Mouse (Mus musculus) lung, postnatal 0 days (tissue): ENCODE measurements around the gene Hcn4. TPM values are rescaled to one million over a fixed set of nuclear protein-coding genes. Genes with fewer than 3 reads are reported as not detected.

Experiments
- ATAC-seq: fragments of 200-750 bp; cut with Nextera tagmentation; 2 replicates; pipeline ENCODE4 v1.8.0; 2017; ENCODE audit warnings: moderate library complexity
- DNase-seq: peaks from one replicate; pipeline ENCODE4 v3.0.0-alpha.2; 2016; ENCODE audit warnings: low spot score
- H3K27ac ChIP-seq: fragments of 300-500 bp; sonication (generic); 2 replicates; pipeline ENCODE4 v1.5.1; 2014; ENCODE audit warnings: antibody characterized with exemption, mild to moderate bottlenecking, low read length, mixed read lengths
- H3K27me3 ChIP-seq: fragments of 300-500 bp; sonication (generic); replicated peaks from 2 replicates; pipeline ENCODE4 v1.6.1; 2014; ENCODE audit warnings: low read length, mixed read lengths; ENCODE audit not compliant: insufficient read depth
- H3K36me3 ChIP-seq: fragments of 300-500 bp; sonication (generic); 2 replicates; pipeline ENCODE4 v1.6.1; 2014; ENCODE audit warnings: low read length, mixed read lengths; ENCODE audit not compliant: insufficient read depth
- H3K4me1 ChIP-seq: fragments of 300-500 bp; sonication (generic); 2 replicates; pipeline ENCODE4 v1.6.1; 2014; ENCODE audit warnings: antibody characterized with exemption, low read depth, low read length, mixed read lengths; ENCODE audit not compliant: insufficient read depth
- H3K4me2 ChIP-seq: fragments of 300-500 bp; sonication (generic); replicated peaks from 2 replicates; pipeline ENCODE4 v1.6.1; 2014; ENCODE audit warnings: low read depth, mild to moderate bottlenecking, low read length, moderate library complexity, mixed read lengths
- H3K4me3 ChIP-seq: fragments of 300-500 bp; sonication (generic); 2 replicates; pipeline ENCODE4 v1.5.1; 2014; ENCODE audit warnings: low read depth, low read length
- H3K9ac ChIP-seq: fragments of 300-500 bp; sonication (generic); replicated peaks from 2 replicates; pipeline ENCODE4 v1.6.1; 2014; ENCODE audit warnings: low read depth, mild to moderate bottlenecking
- H3K9me3 ChIP-seq: fragments of 300-500 bp; sonication (generic); 2 replicates; pipeline ENCODE4 v1.6.1; 2016; ENCODE audit warnings: low read length, mixed read lengths
- CTCF ChIP-seq: IDR thresholded peaks from 2 replicates; pipeline ENCODE4 v1.5.1; 2016; ENCODE audit warnings: antibody characterized with exemption, mild to moderate bottlenecking
- EP300 ChIP-seq: IDR thresholded peaks from 2 replicates; pipeline ENCODE4 v1.6.1; 2016; ENCODE audit warnings: antibody characterized with exemption, mild to moderate bottlenecking, control low read depth
- WGBS: fragments of 180-500 bp; shearing (Covaris S2); extraction: QIAGEN DNeasy Blood & Tissue Kit; methylation state at CpG from one replicate; pipeline ENCODE4 v1.1.7; 2014; 5-methylcytosine and 5-hydroxymethylcytosine counted together
- polyA plus RNA-seq: library from polyadenylated mRNA; unstranded; fragments of >200 nt; fragmentation: Nextera tagmentation; extraction: Ambion mirVana; gene quantifications from 2 replicates; pipeline ENCODE4 v1.2.1, GENCODE M21; 2015

The Hcn4 gene
- polyA plus RNA-seq, 1 experiment from 2014 or later: 0.06 TPM

- no peak for ATAC-seq
Observed at GRCm38 (mm10) chr9:58899602-58900001, 76.4 kb downstream of the Hcn4 start.

GRCm38 (mm10) chr9:58902869-58903585 lies 79.8 kb downstream of the Hcn4 start:
- peak; percentile 56 for DNase-seq
- Histone ChIP-seq H3K4me3 (no peak overlapping the region), H3K4me2 (no peak overlapping the region), H3K27me3 (no peaks in the 10 kb centered on the region), H3K4me1 (no peaks in the 10 kb centered on the region), H3K9ac (no peak overlapping the region), H3K27ac (no peak overlapping the region), H3K9me3 (no peaks in the 10 kb centered on the region), H3K36me3 (peaks cover 12% of the 10 kb centered on the region)
- no peak for ATAC-seq
- TF ChIP-seq CTCF: peak; percentile 79
- no peak for TF ChIP-seq EP300
- 60% methylated on average over 6 of the region's 6 CpGs for WGBS

More at GRCm38 (mm10) chr9:58899602-58900001, 76.4 kb downstream of the Hcn4 start:
- H3K9me3 ChIP-seq: no peaks in the 10 kb centered on the region
- H3K27ac ChIP-seq: 0 out of 2 replicates have a peak overlapping the region, but pooled peaks have one; percentile 14
- TF ChIP-seq CTCF: no peak
- TF ChIP-seq EP300: no peak
- H3K4me3 ChIP-seq: no peak overlapping the region
- peaks cover 8% of the 10 kb centered on the region; the same call in 1 of the 2 replicates for H3K36me3 ChIP-seq
- H3K9ac ChIP-seq: no peak overlapping the region
- no peaks in the 10 kb centered on the region for H3K27me3 ChIP-seq
- H3K4me1 ChIP-seq: no peaks in the 10 kb centered on the region
- no peak overlapping the region for H3K4me2 ChIP-seq
- DNase-seq: peak; percentile 36

Other genes with a start within 250 kb of the Hcn4 start
- 132 and 133 TPM in 2 replicates for gene Nptn, start 241.2 kb upstream of the Hcn4 start, polyA plus RNA-seq
- gene Rec114, start 79.4 kb upstream of the Hcn4 start, polyA plus RNA-seq: 5.0 and 6.2 TPM in 2 replicates
- 27.9 and 29.9 TPM in 2 replicates for gene Neo1, start 213.0 kb downstream of the Hcn4 start, polyA plus RNA-seq